17 mouse cellular contexts compared by ENCODE assay signal in genomic region chr11:100067293-100068036, GRCm38 (mm10). TPM values are rescaled to one million over a fixed set of nuclear protein-coding genes. Genes with fewer than 3 reads are reported as not detected.
DNase-seq lines count a peak whose midpoint lies in the region; ATAC-seq and TF ChIP-seq lines count a peak whose summit lies in the region.
"Had no signal": no experiment of that assay in that cellular context is flagged by ENCODE, and none has a peak within 500 bp of the region (broad histone marks: within the 10 kb centered on the region; RNA-seq: fewer than 3 reads in every experiment).

No protein-coding gene starts in this region.

- TF ChIP-seq CTCF in small intestine, adult 2 months (IDR thresholded peaks at IDR 0.05; ENCODE audit: extremely low read depth, insufficient read length, insufficient replicate concordance, low read depth, low read length), result peak; percentile 44; the same call in 1 of the 2 replicates
- no peak for TF ChIP-seq CTCF in liver, postnatal 0 days (IDR thresholded peaks at IDR 0.05; ENCODE audit: low read depth)

- no peak overlapping the region for H3K4me3 ChIP-seq in small intestine, adult 2 months (ENCODE audit: low read depth, low read length)
- no peak overlapping the region for H3K4me3 ChIP-seq in liver, postnatal 0 days (ENCODE audit: low read depth, low read length)

- DNase-seq in adrenal gland, postnatal 10 days, result peak; percentile 3
- DNase-seq in adrenal gland, postnatal 25 days, result no peak
- DNase-seq in ES-CJ7 (ENCODE audit: low read depth, low spot score), result peak; percentile 5
- DNase-seq in large intestine, adult 2 months (ENCODE audit: low read depth, low spot score), result peak; percentile 70
- no peak for DNase-seq in retina, postnatal 1 day
- no peak for DNase-seq in left cerebral cortex, postnatal 10 days (ENCODE audit: extremely low spot score in 1 of 2, low spot score in 2 of 2)
- DNase-seq in liver, postnatal 0 days, result no peak
- DNase-seq: adrenal gland, postnatal 14 days; cerebellum, adult 11-12 months; kidney, postnatal 36 days; left cerebral cortex, postnatal 4 days had no signal

- H3K27me3 ChIP-seq in small intestine, adult 2 months (ENCODE audit: control insufficient read depth, insufficient read depth, low read length), result no peaks in the 10 kb centered on the region
- no peaks in the 10 kb centered on the region for H3K27me3 ChIP-seq in liver, postnatal 0 days (ENCODE audit: insufficient read depth, low read length)

- no peaks in the 10 kb centered on the region for H3K9me3 ChIP-seq in liver, postnatal 0 days (ENCODE audit: low read length)

- H3K4me2 ChIP-seq in liver, postnatal 0 days (ENCODE audit: low read depth, low read length), result no peak overlapping the region
- H3K4me2 ChIP-seq: heart, embryonic 11.5 days; hindbrain, embryonic 14.5 days had no signal

- ATAC-seq in liver, postnatal 0 days, result no peak

- no peak for TF ChIP-seq POLR2A in small intestine, adult 2 months (IDR thresholded peaks at IDR 0.05; ENCODE audit: low read depth, low read length)

- TF ChIP-seq EP300 in liver, postnatal 0 days (IDR thresholded peaks at IDR 0.05; ENCODE audit: low read depth), result no peak

- no peaks in the 10 kb centered on the region; the same call in 1 of the 2 replicates for H3K4me1 ChIP-seq in small intestine, adult 2 months (ENCODE audit: control insufficient read depth, insufficient read depth, insufficient read length, low read length)
- no peaks in the 10 kb centered on the region for H3K4me1 ChIP-seq in liver, postnatal 0 days (ENCODE audit: insufficient read depth)

- 52% methylated on average over 17 of the region's 17 CpGs for WGBS in large intestine, adult 2 months
- 54% methylated on average over 17 of the region's 17 CpGs for WGBS in small intestine, adult 2 months
- WGBS in liver, postnatal 0 days (ENCODE audit: insufficient replicate concordance), result 71% methylated on average over 17 of the region's 17 CpGs

- intact Hi-C loops in left cerebral cortex, postnatal 10 days (cut with DNase I), result no loop called here

- H3K9ac ChIP-seq in liver, postnatal 0 days (replicated peaks), result no peak overlapping the region
- H3K9ac ChIP-seq: hindbrain, embryonic 14.5 days had no signal

- no peaks in the 10 kb centered on the region for H3K36me3 ChIP-seq in small intestine, adult 2 months (ENCODE audit: control insufficient read depth, insufficient read depth, low read length)
- no peaks in the 10 kb centered on the region for H3K36me3 ChIP-seq in liver, postnatal 0 days (replicated peaks; ENCODE audit: insufficient read depth, low read length)

- H3K27ac ChIP-seq in small intestine, adult 2 months (ENCODE audit: insufficient read depth, low read depth, low read length), result no peak overlapping the region
- no peak overlapping the region for H3K27ac ChIP-seq in liver, postnatal 0 days (ENCODE audit: low read depth)
- H3K27ac ChIP-seq: hindbrain, embryonic 14.5 days; macrophage had no signal

RNA-seq across cellular contexts. Expression of gene Krt31, which starts 17.1 kb away (rescaled TPM):
- total RNA-seq in adrenal gland, postnatal 10 days (2021), result not detected
- total RNA-seq in adrenal gland, postnatal 25 days (2021), result not detected in 2 replicates
- 0.19 and 0.25 TPM in 2 replicates for polyA plus RNA-seq in large intestine, adult 2 months (2012; rRNA removed)
- 0.20 TPM in 1 of 2 replicates, not detected in the other for polyA plus RNA-seq in small intestine, adult 2 months (2012; rRNA removed)
- total RNA-seq in left cerebral cortex, postnatal 10 days (2021), result not detected
- polyA plus RNA-seq in liver, postnatal 0 days (2015; fragmentation: Nextera tagmentation; extraction: Ambion mirVana), result not detected in 2 replicates
- total RNA-seq: adrenal gland, postnatal 14 days; left cerebral cortex, postnatal 4 days had no signal
- polyA plus RNA-seq: embryonic facial prominence, embryonic 11.5 days; heart, embryonic 11.5 days; hindbrain, embryonic 14.5 days; macrophage; spleen, adult 2 months had no signal

RNA-seq across cellular contexts. Expression of gene Krt32, which starts 20.6 kb away (rescaled TPM):
- not detected for total RNA-seq in adrenal gland, postnatal 10 days (2021)
- total RNA-seq in adrenal gland, postnatal 25 days (2021), result not detected in 2 replicates
- polyA plus RNA-seq in large intestine, adult 2 months (2012; rRNA removed), result 0.11 and 0.25 TPM in 2 replicates
- polyA plus RNA-seq in small intestine, adult 2 months (2012; rRNA removed), result not detected in 2 replicates
- not detected for total RNA-seq in left cerebral cortex, postnatal 10 days (2021)
- not detected in 2 replicates for polyA plus RNA-seq in liver, postnatal 0 days (2015; fragmentation: Nextera tagmentation; extraction: Ambion mirVana)
- total RNA-seq: adrenal gland, postnatal 14 days; left cerebral cortex, postnatal 4 days had no signal
- polyA plus RNA-seq: embryonic facial prominence, embryonic 11.5 days; heart, embryonic 11.5 days; hindbrain, embryonic 14.5 days; macrophage; spleen, adult 2 months had no signal

RNA-seq across cellular contexts. Expression of gene Krt34, which starts 26.1 kb away (rescaled TPM):
- total RNA-seq in adrenal gland, postnatal 10 days (2021), result not detected
- not detected in 2 replicates for total RNA-seq in adrenal gland, postnatal 25 days (2021)
- not detected in 2 replicates for polyA plus RNA-seq in large intestine, adult 2 months (2012; rRNA removed)
- not detected in 2 replicates for polyA plus RNA-seq in small intestine, adult 2 months (2012; rRNA removed)
- not detected for total RNA-seq in left cerebral cortex, postnatal 10 days (2021)
- polyA plus RNA-seq in liver, postnatal 0 days (2015; fragmentation: Nextera tagmentation; extraction: Ambion mirVana), result not detected in 2 replicates
- total RNA-seq: adrenal gland, postnatal 14 days; left cerebral cortex, postnatal 4 days had no signal
- polyA plus RNA-seq: embryonic facial prominence, embryonic 11.5 days; heart, embryonic 11.5 days; hindbrain, embryonic 14.5 days; macrophage; spleen, adult 2 months had no signal

RNA-seq across cellular contexts. Expression of gene Krt35, which starts 28.6 kb away (rescaled TPM):
- not detected for total RNA-seq in adrenal gland, postnatal 10 days (2021)
- not detected in 2 replicates for total RNA-seq in adrenal gland, postnatal 25 days (2021)
- 0.12 and 0.55 TPM in 2 replicates for polyA plus RNA-seq in large intestine, adult 2 months (2012; rRNA removed)
- not detected in 2 replicates for polyA plus RNA-seq in small intestine, adult 2 months (2012; rRNA removed)
- not detected for total RNA-seq in left cerebral cortex, postnatal 10 days (2021)
- not detected in 2 replicates for polyA plus RNA-seq in liver, postnatal 0 days (2015; fragmentation: Nextera tagmentation; extraction: Ambion mirVana)
- total RNA-seq: adrenal gland, postnatal 14 days; left cerebral cortex, postnatal 4 days had no signal
- polyA plus RNA-seq: embryonic facial prominence, embryonic 11.5 days; heart, embryonic 11.5 days; hindbrain, embryonic 14.5 days; macrophage; spleen, adult 2 months had no signal

RNA-seq across cellular contexts. Expression of gene Krt33b, which starts 37.8 kb away (rescaled TPM):
- total RNA-seq in adrenal gland, postnatal 10 days (2021), result not detected
- total RNA-seq in adrenal gland, postnatal 25 days (2021), result not detected in 2 replicates
- polyA plus RNA-seq in large intestine, adult 2 months (2012; rRNA removed), result not detected in 2 replicates
- not detected in 2 replicates for polyA plus RNA-seq in small intestine, adult 2 months (2012; rRNA removed)
- not detected for total RNA-seq in left cerebral cortex, postnatal 10 days (2021)
- not detected in 2 replicates for polyA plus RNA-seq in liver, postnatal 0 days (2015; fragmentation: Nextera tagmentation; extraction: Ambion mirVana)
- total RNA-seq: adrenal gland, postnatal 14 days; left cerebral cortex, postnatal 4 days had no signal
- polyA plus RNA-seq: embryonic facial prominence, embryonic 11.5 days; heart, embryonic 11.5 days; hindbrain, embryonic 14.5 days; macrophage; spleen, adult 2 months had no signal

Comparison
In these comparisons a context has a peak if more than half of its experiments do, and no peak if none do; other contexts are left out.
1. DNase-seq: peak in adrenal gland, postnatal 10 days (single experiment), ES-CJ7 (single experiment) and large intestine, adult 2 months (single experiment); none in adrenal gland, postnatal 25 days (single experiment), retina, postnatal 1 day (single experiment), left cerebral cortex, postnatal 10 days (0 of 2) and liver, postnatal 0 days (single experiment).